Mouse (Mus musculus): ENCODE data around the gene Hoxa9.

DNA sequence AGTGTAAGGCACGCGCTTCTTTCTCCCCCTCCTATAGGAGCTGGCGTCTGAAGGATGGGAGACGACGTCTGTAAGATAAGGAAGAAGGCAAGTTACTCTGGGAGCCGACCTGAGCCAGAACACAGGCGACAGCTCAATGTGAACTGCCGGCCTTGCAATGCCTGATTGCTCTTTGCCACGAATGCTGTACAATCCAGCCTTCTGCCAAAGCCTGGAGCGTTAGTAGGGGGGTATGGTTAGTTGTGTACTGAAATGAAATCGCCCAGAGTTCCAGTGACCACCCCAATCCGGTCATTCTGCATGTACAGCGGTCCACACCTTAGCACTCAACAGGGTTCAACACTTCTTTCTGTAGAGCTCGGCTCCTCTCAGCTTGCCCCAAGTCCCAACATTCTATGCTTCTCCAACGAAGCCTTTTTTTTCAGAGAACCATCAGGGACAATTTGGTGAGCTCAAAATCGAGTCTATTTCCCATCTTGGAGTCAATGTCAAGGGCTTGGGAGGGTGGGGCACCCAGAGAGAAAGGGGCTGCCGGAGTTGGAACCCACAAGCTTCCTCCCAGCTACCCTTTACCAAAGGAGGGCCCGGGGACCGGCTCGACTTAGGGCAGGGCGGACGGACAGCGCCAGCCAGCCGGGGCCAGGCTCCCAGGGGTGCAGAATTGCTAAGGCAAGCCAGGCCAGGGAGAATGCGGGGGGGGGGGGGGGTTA is 28.3 kb upstream of the Hoxa9 start:
- no peak for TF ChIP-seq EP300 (IDR thresholded peaks at IDR 0.05; ENCODE audit: low read depth)
- TF ChIP-seq CTCF (IDR thresholded peaks at IDR 0.05; ENCODE audit: low read depth), result no peak
